1 mouse cellular context compared by ENCODE assay signal in the genomic region with DNA sequence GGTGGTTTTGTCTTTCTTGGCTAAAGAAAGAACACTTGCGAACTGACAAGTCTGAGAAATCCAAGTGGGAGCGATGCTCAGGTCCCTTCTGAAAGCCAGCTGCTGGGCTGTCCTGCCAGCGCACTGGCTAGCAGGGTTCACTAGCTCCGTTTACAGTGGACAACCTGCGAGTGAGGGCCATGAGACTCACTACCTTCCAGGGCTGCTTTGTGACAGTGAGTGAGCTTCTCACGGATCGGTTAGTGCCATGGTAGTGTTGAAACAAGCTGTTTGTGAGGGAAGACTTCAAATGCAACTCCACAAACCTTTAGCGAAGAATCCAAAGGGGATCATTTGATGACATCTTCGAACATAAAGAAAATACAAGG.
TF ChIP-seq lines count a peak whose summit lies in the region.

No protein-coding gene starts in this region.

TF ChIP-seq in MEL, 35 proteins besides CTCF, POLR2A, EP300 and RAD21 (continued from another document):
- TF ChIP-seq MAFK (IDR thresholded peaks at IDR 0.05; ENCODE audit: borderline replicate concordance, low read depth, low read length) (no peak), ZC3H11A (IDR thresholded peaks at IDR 0.05; ENCODE audit: low read depth, low read length) (no peak), TAL1 (IDR thresholded peaks at IDR 0.05; ENCODE audit: low read length) (no peak), ELF1 (IDR thresholded peaks at IDR 0.05; ENCODE audit: low read depth, low read length) (no peak), BHLHE40 (IDR thresholded peaks at IDR 0.05; ENCODE audit: borderline replicate concordance, low read depth, low read length) (no peak), SIN3A (IDR thresholded peaks at IDR 0.05; ENCODE audit: low read length) (no peak), NELFE (IDR thresholded peaks at IDR 0.05; ENCODE audit: low read depth, low read length) (no peak)
